Mouse (Mus musculus): Measurements from ENCODE around the gene Tmem174. TPM values are rescaled to one million over a fixed set of nuclear protein-coding genes. Genes with fewer than 3 reads are reported as not detected.

Gene Tmem174
- polyA plus RNA-seq, 1 experiment from 2014 or later: not detected

- Histone ChIP-seq H3K4me1 (ENCODE audit: control insufficient read depth, insufficient read depth, low read length) (no peaks in the 10 kb centered on the region), H3K36me3 (ENCODE audit: control insufficient read depth, insufficient read depth, low read length) (no peaks in the 10 kb centered on the region), H3K4me2 (ENCODE audit: low read length) (no peak overlapping the region), H3K9me3 (replicated peaks; ENCODE audit: control insufficient read depth, low read length, poor library complexity, severe bottlenecking) (no peaks in the 10 kb centered on the region), H3K27ac (ENCODE audit: low read length) (no peak overlapping the region), H3K27me3 (ENCODE audit: control insufficient read depth, insufficient read depth, low read depth, low read length) (no peaks in the 10 kb centered on the region), H3K4me3 (ENCODE audit: low read depth, low read length) (no peak overlapping the region), H3K9ac (ENCODE audit: low read depth, low read length) (no peak overlapping the region)
- ATAC-seq: no peak
- 96% methylated on average over 5 of the region's 5 CpGs for WGBS
These were observed 1.4 kb upstream of the Tmem174 start for GRCm38 (mm10) chr13:98638507-98639166.

- no peaks in the 10 kb centered on the region for H3K9me3 ChIP-seq (replicated peaks; ENCODE audit: control insufficient read depth, low read length, poor library complexity, severe bottlenecking)
- H3K4me3 ChIP-seq (ENCODE audit: low read depth, low read length): no peak overlapping the region
- no peak overlapping the region for H3K27ac ChIP-seq (ENCODE audit: low read length)
- H3K4me1 ChIP-seq (ENCODE audit: control insufficient read depth, insufficient read depth, low read length): no peaks in the 10 kb centered on the region
- H3K9ac ChIP-seq (ENCODE audit: low read depth, low read length): no peak overlapping the region
- H3K4me2 ChIP-seq (ENCODE audit: low read length): no peak overlapping the region
- ATAC-seq: no peak
- WGBS: 78% methylated on average over 18 of the region's 18 CpGs
- H3K27me3 ChIP-seq (ENCODE audit: control insufficient read depth, insufficient read depth, low read depth, low read length): no peaks in the 10 kb centered on the region
- H3K36me3 ChIP-seq (ENCODE audit: control insufficient read depth, insufficient read depth, low read length): no peaks in the 10 kb centered on the region
These were observed 639 bp downstream of the Tmem174 start for GRCm38 (mm10) chr13:98636571-98636970.

DNA sequence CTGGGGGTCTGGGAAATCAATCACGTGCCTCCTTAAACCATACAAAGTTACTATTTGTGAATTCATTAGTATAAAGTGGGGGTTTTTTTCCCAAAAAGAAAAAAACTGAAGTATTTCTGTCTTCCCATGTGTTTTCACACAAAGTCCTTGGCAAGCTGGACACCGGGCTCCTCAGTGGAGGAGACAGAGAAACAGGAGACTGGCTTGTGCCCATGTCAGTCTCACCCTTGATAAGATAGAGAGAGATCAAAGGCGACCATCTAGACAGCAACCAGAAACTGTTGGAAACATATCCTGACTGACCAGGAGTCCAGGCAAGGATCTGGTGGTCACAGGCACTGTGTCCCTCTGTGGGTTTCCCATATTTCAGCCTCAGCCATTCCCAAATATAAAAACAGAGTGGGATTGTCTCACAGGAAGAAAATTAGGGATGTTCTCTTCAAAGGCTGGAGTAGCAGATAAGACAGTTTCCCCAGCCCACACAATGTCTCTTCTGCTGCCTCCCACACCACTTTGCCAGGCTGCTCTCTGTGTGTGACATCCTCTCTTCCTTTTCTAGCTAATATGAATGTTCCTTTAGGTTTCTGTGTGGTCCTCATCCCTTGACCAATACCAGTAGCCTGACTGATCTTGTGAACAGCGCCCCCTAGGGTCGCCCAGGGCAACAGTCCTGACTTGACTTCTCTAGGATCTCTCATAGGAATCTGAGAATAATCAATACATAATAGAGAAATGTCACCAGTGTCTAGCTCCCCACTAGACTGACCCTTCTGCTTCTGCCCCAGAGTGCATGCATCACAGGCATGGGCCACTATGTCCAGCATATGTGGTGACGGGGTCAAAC is 3.3 kb downstream of the Tmem174 start:
- no peak for ATAC-seq
- Histone ChIP-seq H3K9ac (ENCODE audit: low read depth, low read length) (no peak overlapping the region), H3K27ac (ENCODE audit: low read length) (no peak overlapping the region), H3K9me3 (replicated peaks; ENCODE audit: control insufficient read depth, low read length, poor library complexity, severe bottlenecking) (no peaks in the 10 kb centered on the region), H3K4me1 (ENCODE audit: control insufficient read depth, insufficient read depth, low read length) (no peaks in the 10 kb centered on the region), H3K27me3 (ENCODE audit: control insufficient read depth, insufficient read depth, low read depth, low read length) (no peaks in the 10 kb centered on the region), H3K4me3 (ENCODE audit: low read depth, low read length) (no peak overlapping the region), H3K36me3 (ENCODE audit: control insufficient read depth, insufficient read depth, low read length) (no peaks in the 10 kb centered on the region), H3K4me2 (ENCODE audit: low read length) (no peak overlapping the region)
- WGBS: 67% methylated on average over 6 of the region's 6 CpGs

- H3K36me3 ChIP-seq (ENCODE audit: control insufficient read depth, insufficient read depth, low read length): no peaks in the 10 kb centered on the region
- H3K9ac ChIP-seq (ENCODE audit: low read depth, low read length): no peak overlapping the region
- no peak for ATAC-seq
- no peaks in the 10 kb centered on the region for H3K9me3 ChIP-seq (replicated peaks; ENCODE audit: control insufficient read depth, low read length, poor library complexity, severe bottlenecking)
- H3K4me1 ChIP-seq (ENCODE audit: control insufficient read depth, insufficient read depth, low read length): no peaks in the 10 kb centered on the region
- H3K4me3 ChIP-seq (ENCODE audit: low read depth, low read length): no peak overlapping the region
- H3K27me3 ChIP-seq (ENCODE audit: control insufficient read depth, insufficient read depth, low read depth, low read length): no peaks in the 10 kb centered on the region
- whole genome bisulfite sequencing: 86% methylated on average over 9 of the region's 9 CpGs
- no peak overlapping the region for H3K27ac ChIP-seq (ENCODE audit: low read length)
- no peak overlapping the region for H3K4me2 ChIP-seq (ENCODE audit: low read length)
These were observed 4.8 kb downstream of the Tmem174 start for GRCm38 (mm10) chr13:98632306-98632942.

DNA sequence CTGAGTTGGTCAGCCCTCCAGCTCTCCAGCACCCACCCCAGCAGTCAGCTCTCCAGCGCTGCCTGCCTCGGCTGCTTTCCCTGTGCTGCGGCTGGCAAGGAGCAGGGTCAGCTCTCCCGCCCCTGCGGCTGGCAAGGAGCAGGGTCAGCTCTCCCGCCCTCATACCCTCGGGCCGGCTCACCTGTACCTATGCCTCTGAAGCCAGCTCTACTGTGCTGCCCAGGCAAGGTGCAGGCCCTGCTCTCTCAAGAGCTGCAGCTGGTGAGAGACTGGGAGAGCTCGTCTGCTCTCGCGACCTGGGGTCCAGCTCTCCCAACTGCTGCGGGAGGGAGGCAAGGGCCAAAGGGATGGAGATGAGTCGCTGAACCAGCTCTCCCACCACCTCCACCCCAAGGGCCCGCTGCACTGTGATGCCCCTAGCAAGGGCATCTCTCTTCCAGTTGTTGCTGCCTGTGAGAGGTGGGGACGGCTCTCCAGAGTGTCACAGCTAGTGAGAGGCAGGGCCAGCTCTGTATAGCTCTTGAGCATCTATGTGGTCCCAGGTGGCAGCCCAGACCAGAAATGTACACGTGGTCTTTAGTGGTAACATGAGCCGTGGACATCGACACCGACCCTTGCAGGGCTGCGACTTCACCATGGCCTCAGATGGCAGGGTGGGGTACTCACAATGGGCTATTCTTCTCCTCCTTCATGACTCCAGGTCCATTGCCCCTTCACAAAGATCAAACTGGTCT is 5.9 kb downstream of the Tmem174 start:
- ATAC-seq: no peak
- H3K4me2 ChIP-seq (ENCODE audit: low read length): no peak overlapping the region
- 53% methylated on average over 20 of the region's 20 CpGs for WGBS
- H3K27ac ChIP-seq (ENCODE audit: low read length): no peak overlapping the region
- no peaks in the 10 kb centered on the region for H3K9me3 ChIP-seq (replicated peaks; ENCODE audit: control insufficient read depth, low read length, poor library complexity, severe bottlenecking)
- no peak overlapping the region for H3K4me3 ChIP-seq (ENCODE audit: low read depth, low read length)
- no peaks in the 10 kb centered on the region for H3K27me3 ChIP-seq (ENCODE audit: control insufficient read depth, insufficient read depth, low read depth, low read length)
- no peaks in the 10 kb centered on the region for H3K4me1 ChIP-seq (ENCODE audit: control insufficient read depth, insufficient read depth, low read length)
- no peak overlapping the region for H3K9ac ChIP-seq (ENCODE audit: low read depth, low read length)
- no peaks in the 10 kb centered on the region for H3K36me3 ChIP-seq (ENCODE audit: control insufficient read depth, insufficient read depth, low read length)

- Histone ChIP-seq H3K36me3 (ENCODE audit: control insufficient read depth, insufficient read depth, low read length) (no peaks in the 10 kb centered on the region), H3K27ac (ENCODE audit: low read length) (no peak overlapping the region), H3K4me1 (ENCODE audit: control insufficient read depth, insufficient read depth, low read length) (no peaks in the 10 kb centered on the region), H3K27me3 (ENCODE audit: control insufficient read depth, insufficient read depth, low read depth, low read length) (no peaks in the 10 kb centered on the region), H3K4me2 (ENCODE audit: low read length) (no peak overlapping the region), H3K9ac (ENCODE audit: low read depth, low read length) (no peak overlapping the region), H3K4me3 (ENCODE audit: low read depth, low read length) (no peak overlapping the region), H3K9me3 (replicated peaks; ENCODE audit: control insufficient read depth, low read length, poor library complexity, severe bottlenecking) (no peaks in the 10 kb centered on the region)
- WGBS: 97% methylated on average over 20 of the region's 20 CpGs
- no peak for ATAC-seq
These were observed 10.5 kb downstream of the Tmem174 start for GRCm38 (mm10) chr13:98626736-98627135.

DNA sequence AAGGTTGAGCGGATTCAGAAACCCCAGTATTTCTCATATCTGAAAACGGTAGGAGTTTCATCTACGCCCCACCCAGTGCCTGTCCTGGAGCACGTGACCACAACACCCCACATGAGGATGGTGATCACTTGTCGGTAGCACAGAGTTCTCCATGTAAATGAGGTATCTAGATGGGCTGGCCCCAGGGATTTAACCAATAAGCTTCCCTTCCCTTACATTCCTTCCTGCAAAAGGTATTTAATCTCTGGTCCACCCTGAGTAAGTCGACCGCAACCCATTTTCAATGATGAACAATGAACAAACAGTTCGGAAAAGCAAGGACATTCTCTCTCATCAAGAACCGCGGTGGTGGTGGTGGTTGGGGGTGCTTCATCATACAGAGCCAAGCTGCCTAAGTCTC is 12.7 kb downstream of the Tmem174 start:
- no peak overlapping the region for H3K4me3 ChIP-seq (ENCODE audit: low read depth, low read length)
- no peak overlapping the region for H3K9ac ChIP-seq (ENCODE audit: low read depth, low read length)
- WGBS: 91% methylated on average over 10 of the region's 10 CpGs
- H3K36me3 ChIP-seq (ENCODE audit: control insufficient read depth, insufficient read depth, low read length): no peaks in the 10 kb centered on the region
- no peaks in the 10 kb centered on the region for H3K4me1 ChIP-seq (ENCODE audit: control insufficient read depth, insufficient read depth, low read length)
- no peak overlapping the region for H3K4me2 ChIP-seq (ENCODE audit: low read length)
- no peaks in the 10 kb centered on the region for H3K27me3 ChIP-seq (ENCODE audit: control insufficient read depth, insufficient read depth, low read depth, low read length)
- no peak overlapping the region for H3K27ac ChIP-seq (ENCODE audit: low read length)
- H3K9me3 ChIP-seq (replicated peaks; ENCODE audit: control insufficient read depth, low read length, poor library complexity, severe bottlenecking): no peaks in the 10 kb centered on the region
- no peak for ATAC-seq

DNA sequence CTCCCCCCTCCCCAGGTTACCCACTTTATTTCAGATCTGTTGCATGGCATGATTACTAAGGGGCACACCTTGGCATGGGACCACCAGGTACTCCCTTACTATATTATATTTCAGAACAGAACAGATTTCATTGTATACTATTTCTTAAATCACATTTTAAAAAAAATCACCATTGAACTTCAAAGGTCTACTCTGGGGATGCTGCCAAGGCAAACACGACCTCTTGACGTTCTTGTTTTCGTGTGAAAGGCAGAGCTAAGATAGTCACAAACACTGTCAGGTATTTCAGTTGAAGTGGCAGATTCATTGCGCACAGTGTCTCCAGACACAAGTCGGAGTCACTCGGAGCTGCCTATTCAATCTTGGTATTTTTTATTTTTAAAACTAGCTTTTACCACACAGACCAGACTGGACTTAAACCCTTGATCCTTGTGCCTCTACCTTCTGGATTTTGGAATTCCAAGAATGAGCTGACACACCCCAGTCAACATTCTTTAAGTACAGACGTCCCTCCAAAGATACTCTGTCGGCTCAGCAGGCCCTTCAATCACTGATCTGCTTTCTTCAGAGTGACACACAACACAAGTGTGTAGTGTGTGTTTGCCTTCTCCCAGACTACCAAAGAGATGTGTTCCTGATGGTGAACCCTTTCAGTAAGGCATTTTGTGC is 14.2 kb downstream of the Tmem174 start:
- Histone ChIP-seq H3K27me3 (ENCODE audit: control insufficient read depth, insufficient read depth, low read depth, low read length) (no peaks in the 10 kb centered on the region), H3K27ac (ENCODE audit: low read length) (no peak overlapping the region), H3K4me1 (ENCODE audit: control insufficient read depth, insufficient read depth, low read length) (no peaks in the 10 kb centered on the region), H3K4me2 (ENCODE audit: low read length) (no peak overlapping the region), H3K36me3 (ENCODE audit: control insufficient read depth, insufficient read depth, low read length) (no peaks in the 10 kb centered on the region), H3K9me3 (replicated peaks; ENCODE audit: control insufficient read depth, low read length, poor library complexity, severe bottlenecking) (no peaks in the 10 kb centered on the region), H3K4me3 (ENCODE audit: low read depth, low read length) (no peak overlapping the region), H3K9ac (ENCODE audit: low read depth, low read length) (no peak overlapping the region)
- no peak for ATAC-seq
- 79% methylated on average over 8 of the region's 8 CpGs for WGBS

All from midbrain, embryonic 16.5 days (tissue).